Mouse (Mus musculus): Measurements from ENCODE around the gene Syt1.

Syt1 gene

GRCm38 (mm10) chr10:108579396-108579795 is 431.4 kb downstream of the Syt1 start:
- DNase-seq (ENCODE audit: low read depth, low spot score) = no peak

GRCm38 (mm10) chr10:108577611-108578010 is 433.2 kb downstream of the Syt1 start:
- no peak for DNase-seq (ENCODE audit: low read depth, low spot score)

- no peak for DNase-seq (ENCODE audit: low read depth, low spot score)
Measured at GRCm38 (mm10) chr10:108572764-108573163, 438.0 kb downstream of the Syt1 start.

- DNase-seq (ENCODE audit: low read depth, low spot score) = no peak
Measured at GRCm38 (mm10) chr10:108571104-108571503, 439.7 kb downstream of the Syt1 start.

- DNase-seq (ENCODE audit: low read depth, low spot score) = no peak
Measured at GRCm38 (mm10) chr10:108569568-108570139, 441.1 kb downstream of the Syt1 start.

- no peak for DNase-seq (ENCODE audit: low read depth, low spot score)
Measured at GRCm38 (mm10) chr10:108568925-108569324, 441.9 kb downstream of the Syt1 start.

GRCm38 (mm10) chr10:108568136-108568535 is 442.6 kb downstream of the Syt1 start:
- no peak for DNase-seq (ENCODE audit: low read depth, low spot score)

GRCm38 (mm10) chr10:108567456-108567855 is 443.3 kb downstream of the Syt1 start:
- no peak for DNase-seq (ENCODE audit: low read depth, low spot score)

- DNase-seq (ENCODE audit: low read depth, low spot score) = no peak
Measured at GRCm38 (mm10) chr10:108559607-108559908, 451.2 kb downstream of the Syt1 start.

GRCm38 (mm10) chr10:108558812-108559606 is 451.8 kb downstream of the Syt1 start:
- no peak for DNase-seq (ENCODE audit: low read depth, low spot score)

GRCm38 (mm10) chr10:108552544-108552943 is 458.2 kb downstream of the Syt1 start:
- DNase-seq (ENCODE audit: low read depth, low spot score) = no peak

- DNase-seq (ENCODE audit: low read depth, low spot score) = no peak
Measured at GRCm38 (mm10) chr10:108545715-108546114, 465.1 kb downstream of the Syt1 start.

GRCm38 (mm10) chr10:108541555-108541954 is 469.2 kb downstream of the Syt1 start:
- DNase-seq (ENCODE audit: low read depth, low spot score) = no peak

GRCm38 (mm10) chr10:108538546-108538945 is 472.2 kb downstream of the Syt1 start:
- no peak for DNase-seq (ENCODE audit: low read depth, low spot score)

- DNase-seq (ENCODE audit: low read depth, low spot score) = no peak
Measured at GRCm38 (mm10) chr10:108537641-108538040, 473.1 kb downstream of the Syt1 start.

GRCm38 (mm10) chr10:108535922-108536321 is 474.9 kb downstream of the Syt1 start:
- no peak for DNase-seq (ENCODE audit: low read depth, low spot score)

GRCm38 (mm10) chr10:108534112-108534511 is 476.7 kb downstream of the Syt1 start:
- no peak for DNase-seq (ENCODE audit: low read depth, low spot score)

GRCm38 (mm10) chr10:108532916-108533315 is 477.9 kb downstream of the Syt1 start:
- DNase-seq (ENCODE audit: low read depth, low spot score) = no peak

GRCm38 (mm10) chr10:108532283-108532682 is 478.5 kb downstream of the Syt1 start:
- DNase-seq (ENCODE audit: low read depth, low spot score) = no peak

- DNase-seq (ENCODE audit: low read depth, low spot score) = no peak
Measured at GRCm38 (mm10) chr10:108531641-108532040, 479.1 kb downstream of the Syt1 start.

- no peak for DNase-seq (ENCODE audit: low read depth, low spot score)
Measured at GRCm38 (mm10) chr10:108531111-108531510, 479.7 kb downstream of the Syt1 start.

GRCm38 (mm10) chr10:108528338-108528737 is 482.4 kb downstream of the Syt1 start:
- DNase-seq (ENCODE audit: low read depth, low spot score) = no peak

- no peak for DNase-seq (ENCODE audit: low read depth, low spot score)
Measured at GRCm38 (mm10) chr10:108525506-108525905, 485.3 kb downstream of the Syt1 start.

Measured in CD4-positive, CD25-positive, alpha-beta regulatory T cell, adult 2 months (primary cell).